Mouse (Mus musculus): Measurements from ENCODE around the gene AW822073.
"Not testable (repeated sequence)": the region's sequence is repeated elsewhere in the genome, so short reads cannot be mapped to it uniquely, and the experiment has no call there.

AW822073 gene

DNA sequence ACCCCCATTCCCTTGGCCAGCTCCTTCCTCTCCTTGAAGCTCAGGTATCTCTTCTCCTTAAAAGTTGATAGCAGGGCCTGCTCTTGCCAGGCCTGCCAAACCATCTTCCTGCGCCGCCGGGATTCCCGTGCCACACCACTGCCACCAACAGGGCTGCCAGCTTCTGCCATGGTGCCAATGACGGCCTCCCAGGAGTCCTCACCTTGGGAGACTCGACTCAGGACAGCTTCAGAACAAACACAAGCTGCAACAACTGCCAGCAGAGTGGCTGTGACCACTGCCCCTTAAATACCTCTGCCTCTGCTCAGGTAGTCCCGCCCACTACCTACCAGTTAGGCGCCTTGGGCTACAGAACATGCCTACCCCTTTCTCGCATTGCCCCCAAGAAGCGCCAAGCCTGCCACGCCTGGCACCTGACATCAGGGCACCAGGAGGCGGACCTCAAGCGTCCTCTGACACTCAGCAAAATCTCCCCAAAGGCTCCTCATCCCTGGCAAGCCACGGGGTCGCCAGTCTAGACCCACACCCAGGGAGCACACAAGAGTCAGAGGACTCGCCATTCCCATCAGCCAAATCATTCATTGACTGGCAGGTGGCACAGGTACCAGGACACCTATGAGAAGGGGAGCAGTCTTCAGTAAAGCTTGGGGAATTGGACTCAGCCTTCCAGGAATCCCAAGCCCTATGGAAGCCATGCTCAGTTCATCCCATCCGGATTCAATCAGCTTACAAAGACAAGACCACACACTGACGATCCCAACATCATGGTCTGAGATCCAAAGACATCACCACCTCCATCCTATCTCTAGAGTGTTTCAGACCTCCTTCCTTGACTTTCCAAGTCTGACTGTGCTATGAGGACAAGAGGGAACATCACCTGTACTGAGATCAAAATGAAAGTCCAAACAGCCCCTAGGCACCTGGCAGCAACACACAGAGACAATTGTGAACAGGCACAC is at the start of gene AW822073:
Gene AW822073 (minus strand): TSS at position 104 of the 959 bp plus-strand sequence.
- not testable (repeated sequence) for ATAC-seq (ENCODE audit: low TSS enrichment)

- ATAC-seq (ENCODE audit: low TSS enrichment): no peak
These were observed 33.7 kb upstream of the AW822073 start for GRCm38 (mm10) chr10:58258466-58258865.

DNA sequence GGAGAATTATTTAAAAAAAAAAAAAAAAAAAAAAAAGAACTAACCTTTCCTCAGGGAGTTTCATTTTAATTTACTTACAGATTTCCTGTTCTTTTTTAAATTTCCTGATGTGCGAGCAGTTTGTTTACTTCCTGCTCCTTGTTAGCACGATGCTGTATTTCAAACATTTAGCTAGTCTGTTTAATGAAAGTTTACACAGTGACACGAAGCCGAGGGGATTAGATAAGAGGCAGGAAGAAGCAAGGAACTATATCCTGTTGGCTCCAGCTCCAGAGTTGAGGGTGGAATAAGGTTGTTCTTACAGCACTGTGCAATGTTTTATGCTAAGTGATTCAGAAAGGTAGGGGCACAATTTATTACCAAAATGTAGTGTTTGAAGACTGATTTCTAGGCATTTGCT is 31.2 kb upstream of the AW822073 start:
- peak; percentile 45; the same call in 1 of the 2 replicates for ATAC-seq (ENCODE audit: low TSS enrichment)

- peak; percentile 99 for ATAC-seq (ENCODE audit: low TSS enrichment)
These were observed 30.6 kb upstream of the AW822073 start, which contains the start of gene Gcc2 for GRCm38 (mm10) chr10:58255213-58255892. TSS of gene Gcc2 (plus strand) at chr10:58255497.

GRCm38 (mm10) chr10:58254635-58255175 is 30.0 kb upstream of the AW822073 start:
- ATAC-seq (ENCODE audit: low TSS enrichment): peak; percentile 38; the same call in 1 of the 2 replicates

DNA sequence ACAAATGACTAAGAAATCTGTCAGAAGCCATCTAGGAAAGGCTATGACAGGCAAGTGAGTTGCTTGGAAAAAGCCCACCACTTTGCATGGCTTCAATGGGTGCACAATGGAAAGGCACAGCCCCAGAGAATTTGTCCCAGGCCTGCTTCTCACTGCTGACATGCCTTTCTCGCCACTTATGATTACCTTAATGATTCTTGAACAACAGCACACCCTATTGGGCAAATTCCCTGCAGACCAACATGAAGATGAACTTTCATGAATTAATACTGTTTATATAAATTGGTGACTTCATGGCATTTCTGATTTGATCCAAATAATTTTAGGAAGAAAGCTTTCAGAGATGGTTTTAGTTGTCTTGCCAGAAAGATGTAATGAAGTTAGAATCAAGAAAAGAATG is 24.8 kb upstream of the AW822073 start:
- ATAC-seq (ENCODE audit: low TSS enrichment): no peak

GRCm38 (mm10) chr10:58238984-58239740 is 14.4 kb upstream of the AW822073 start:
- ATAC-seq (ENCODE audit: low TSS enrichment): peak; percentile 64; the same call in 1 of the 2 replicates

DNA sequence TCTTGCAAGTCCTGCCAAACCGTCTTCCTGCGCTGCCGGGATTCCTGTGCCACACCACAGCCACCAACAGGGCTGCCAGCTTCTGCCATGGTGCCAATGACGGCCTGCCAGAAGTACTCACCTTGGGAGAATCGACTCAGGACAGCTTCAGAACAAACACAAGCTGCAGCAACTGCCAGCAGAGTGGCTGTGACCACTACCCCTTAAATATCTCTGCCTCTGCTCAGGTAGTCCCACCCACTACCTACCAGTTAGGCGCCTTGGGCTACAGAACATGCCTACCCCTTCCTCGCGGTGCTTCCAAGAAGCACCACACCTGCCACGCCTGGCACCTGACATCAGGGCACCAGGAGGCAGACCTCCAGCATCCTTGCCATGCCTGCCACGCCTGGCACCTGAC is 11.9 kb upstream of the AW822073 start, which contains the start of gene Gm4981:
Gene Gm4981 (minus strand): TSS at position 89 of the 400 bp plus-strand sequence.
- ATAC-seq (ENCODE audit: low TSS enrichment): no peak

GRCm38 (mm10) chr10:58234985-58235384 is 10.3 kb upstream of the AW822073 start:
- ATAC-seq (ENCODE audit: low TSS enrichment): not testable (repeated sequence)

DNA sequence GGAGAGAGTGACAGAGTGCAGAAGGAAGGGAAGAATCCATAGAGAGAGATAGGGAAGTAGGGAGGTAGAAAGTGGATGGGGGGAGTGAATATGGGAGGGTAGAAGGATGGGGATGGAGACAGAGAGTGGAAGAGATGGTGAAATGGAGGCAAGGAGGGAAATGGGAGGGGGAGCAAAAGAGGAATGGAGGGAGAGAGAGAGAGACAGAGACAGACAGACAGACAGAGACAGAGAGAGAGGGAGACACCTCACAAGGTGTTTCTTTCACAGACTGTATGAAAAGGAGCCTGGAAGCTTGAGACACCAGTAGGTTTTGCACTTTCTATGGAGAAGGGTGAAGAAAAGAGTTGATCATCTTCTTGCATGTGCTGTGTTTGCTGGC is 9.0 kb upstream of the AW822073 start:
- ATAC-seq (ENCODE audit: low TSS enrichment): not testable (repeated sequence)

DNA sequence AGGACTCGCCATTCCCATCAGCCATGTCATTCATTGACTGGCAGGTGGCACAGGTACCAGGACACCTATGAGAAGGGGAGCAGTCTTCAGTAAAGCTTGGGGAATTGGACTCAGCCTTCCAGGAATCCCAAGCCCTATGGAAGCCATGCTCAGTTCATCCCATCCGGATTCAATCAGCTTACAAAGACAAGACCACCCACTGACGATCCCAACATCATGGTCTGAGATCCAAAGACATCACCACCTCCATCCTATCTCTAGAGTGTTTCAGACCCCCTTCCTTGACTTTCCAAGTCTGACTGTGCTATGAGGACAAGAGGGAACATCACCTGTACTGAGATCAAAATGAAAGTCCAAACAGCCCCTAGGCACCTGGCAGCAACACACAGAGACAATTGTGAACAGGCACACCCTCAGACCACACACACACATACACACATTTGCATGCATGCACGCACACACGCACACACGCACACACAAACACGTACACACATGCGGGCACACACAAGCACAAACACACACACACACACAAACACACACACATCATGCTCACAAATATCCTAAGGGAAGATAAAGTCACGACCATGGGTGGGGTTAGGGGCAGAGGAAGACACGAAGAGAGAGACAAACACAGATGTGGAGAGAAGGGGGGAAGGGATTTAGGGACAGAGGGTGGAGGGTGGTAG is 8.5 kb upstream of the AW822073 start:
- ATAC-seq (ENCODE audit: low TSS enrichment): peak; percentile 15; the same call in 1 of the 2 replicates

DNA sequence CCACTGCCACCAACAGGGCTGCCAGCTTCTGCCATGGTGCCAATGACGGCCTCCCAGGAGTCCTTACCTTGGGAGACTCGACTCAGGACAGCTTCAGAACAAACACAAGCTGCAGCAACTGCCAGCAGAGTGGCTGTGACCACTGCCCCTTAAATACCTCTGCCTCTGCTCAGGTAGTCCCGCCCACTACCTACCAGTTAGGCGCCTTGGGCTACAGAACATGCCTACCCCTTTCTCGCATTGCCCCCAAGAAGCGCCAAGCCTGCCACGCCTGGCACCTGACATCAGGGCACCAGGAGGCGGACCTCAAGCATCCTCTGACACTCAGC is 7.9 kb upstream of the AW822073 start, which contains the start of gene Duxf3:
Gene Duxf3 (minus strand): TSS at position 35 of the 329 bp plus-strand sequence.
- 0 out of 2 replicates have a peak, but pooled peaks have one; percentile 15 for ATAC-seq (ENCODE audit: low TSS enrichment)

- ATAC-seq (ENCODE audit: low TSS enrichment): peak; percentile 53
These were observed 7.3 kb upstream of the AW822073 start for GRCm38 (mm10) chr10:58231779-58232640.

- not testable (repeated sequence) for ATAC-seq (ENCODE audit: low TSS enrichment)
These were observed 6.4 kb upstream of the AW822073 start for GRCm38 (mm10) chr10:58231088-58231487.

DNA sequence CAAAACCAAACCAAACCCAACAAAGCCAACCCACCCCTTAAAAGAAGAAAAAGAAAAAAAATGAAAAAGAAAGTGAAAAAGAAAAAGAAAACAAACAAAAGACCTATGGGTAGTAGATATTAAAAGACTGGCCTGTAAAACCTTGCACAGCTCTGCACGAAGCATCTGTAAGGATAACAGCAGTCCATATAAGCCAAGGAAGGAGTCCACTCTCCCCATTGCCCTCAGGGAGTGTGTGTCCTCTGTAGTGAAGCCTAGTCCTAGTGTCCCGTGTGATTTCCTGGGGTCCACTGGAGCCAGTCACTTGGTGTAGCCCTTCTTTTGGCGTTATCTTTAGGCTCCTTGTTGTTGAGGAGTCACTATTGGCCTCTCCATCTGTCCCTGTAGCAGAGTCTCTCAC is 5.3 kb upstream of the AW822073 start:
- not testable (repeated sequence) for ATAC-seq (ENCODE audit: low TSS enrichment)

DNA sequence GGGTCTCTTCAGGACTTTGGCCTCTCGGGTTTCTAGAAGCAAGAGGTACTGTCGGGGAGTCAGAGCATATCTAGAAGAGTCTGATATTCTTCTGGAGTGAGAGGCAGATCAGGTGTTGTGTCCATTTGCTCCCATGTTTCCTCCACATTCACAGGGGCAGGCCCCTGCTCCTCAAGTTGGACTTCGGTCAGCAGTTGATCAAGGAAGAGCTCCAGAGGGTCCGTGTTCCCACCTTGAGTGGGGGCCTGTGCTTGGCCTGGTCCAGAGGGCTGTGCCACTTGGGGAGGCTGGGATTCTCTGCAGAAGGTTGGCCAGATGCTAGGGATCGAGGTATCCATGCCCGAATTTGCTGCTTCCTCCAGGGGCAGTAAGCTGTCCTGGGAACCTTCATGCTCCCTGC is 3.1 kb upstream of the AW822073 start:
- ATAC-seq (ENCODE audit: low TSS enrichment): not testable (repeated sequence)

GRCm38 (mm10) chr10:58226357-58226756 is 1.6 kb upstream of the AW822073 start:
- ATAC-seq (ENCODE audit: low TSS enrichment): not testable (repeated sequence)

DNA sequence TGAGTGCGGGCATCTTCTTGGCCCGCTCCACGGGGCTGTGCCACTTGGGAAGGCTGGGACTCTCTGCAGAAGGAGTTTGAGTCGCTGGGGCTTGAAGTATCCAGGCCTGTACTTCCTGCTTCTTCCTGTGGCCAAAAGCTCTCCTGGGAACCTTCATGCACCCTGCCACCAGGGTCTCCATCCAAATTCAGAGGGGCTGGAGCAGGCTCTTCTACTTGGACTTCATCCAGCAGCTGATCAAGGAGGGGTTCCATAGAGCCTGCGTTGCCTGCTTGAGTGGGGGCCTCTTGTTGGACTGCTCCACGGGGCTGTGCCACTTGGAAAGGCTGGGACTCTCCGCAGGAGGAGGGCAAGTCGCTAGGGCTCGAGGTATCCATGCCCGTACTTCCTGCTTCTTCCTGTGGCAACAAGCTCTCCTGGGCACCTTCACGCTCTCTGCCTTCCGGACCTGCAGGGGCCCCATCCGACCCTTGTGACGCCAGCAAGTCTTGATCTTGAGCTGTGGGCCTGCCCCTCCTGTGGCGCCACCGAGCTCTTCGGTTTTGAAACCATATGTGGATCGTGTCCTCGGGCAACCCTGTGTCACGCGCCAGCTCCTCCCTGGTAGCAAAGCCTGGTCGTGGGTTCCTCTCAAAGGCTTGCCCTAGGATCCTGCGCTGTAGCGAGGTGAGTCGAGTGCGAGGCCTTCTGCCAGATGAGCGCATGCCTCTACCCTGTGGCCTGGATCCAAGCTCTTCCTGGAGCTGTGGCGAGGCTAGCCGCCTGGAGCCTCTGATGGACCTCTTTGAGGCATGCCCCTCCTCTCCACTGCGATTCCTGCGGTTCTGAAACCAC is 541 bp downstream of the AW822073 start:
- ATAC-seq (ENCODE audit: low TSS enrichment): not testable (repeated sequence)

DNA sequence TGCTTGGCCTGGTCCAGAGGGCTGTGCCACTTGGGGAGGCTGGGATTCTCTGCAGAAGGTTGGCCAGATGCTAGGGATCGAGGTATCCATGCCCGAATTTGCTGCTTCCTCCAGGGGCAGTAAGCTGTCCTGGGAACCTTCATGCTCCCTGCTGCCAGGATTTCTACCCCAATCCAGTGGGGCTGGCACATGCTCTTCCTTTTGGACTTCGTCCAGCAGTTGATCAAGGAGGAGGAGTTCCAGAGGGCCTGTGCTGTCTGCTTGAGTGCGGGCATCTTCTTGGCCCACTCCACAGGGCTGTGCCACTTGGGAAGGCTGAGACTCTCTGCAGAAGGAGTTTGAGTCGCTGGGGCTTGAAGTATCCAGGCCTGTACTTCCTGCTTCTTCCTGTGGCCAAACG is 1.6 kb downstream of the AW822073 start:
- not testable (repeated sequence) for ATAC-seq (ENCODE audit: low TSS enrichment)

Measured in frontal cortex, adult (tissue).